Mouse (Mus musculus) R1 (cell line): ENCODE measurements at regions not wholly inside any gene's neighbourhood (a gene's known extent, or its start where the extent isn't known, plus 50 kb on each side); places are given as distances from the start of the nearest gene placed in this dataset.

Source experiments
- DNase-seq: peaks from one replicate; pipeline ENCODE4 v3.0.0-alpha.2; 2018; ENCODE audit warnings: low read depth, low spot score

- no peak for DNase-seq
These were observed 93.3 kb downstream of the Zfp281 start for GRCm38 (mm10) chr1:136717830-136718517.

DNA sequence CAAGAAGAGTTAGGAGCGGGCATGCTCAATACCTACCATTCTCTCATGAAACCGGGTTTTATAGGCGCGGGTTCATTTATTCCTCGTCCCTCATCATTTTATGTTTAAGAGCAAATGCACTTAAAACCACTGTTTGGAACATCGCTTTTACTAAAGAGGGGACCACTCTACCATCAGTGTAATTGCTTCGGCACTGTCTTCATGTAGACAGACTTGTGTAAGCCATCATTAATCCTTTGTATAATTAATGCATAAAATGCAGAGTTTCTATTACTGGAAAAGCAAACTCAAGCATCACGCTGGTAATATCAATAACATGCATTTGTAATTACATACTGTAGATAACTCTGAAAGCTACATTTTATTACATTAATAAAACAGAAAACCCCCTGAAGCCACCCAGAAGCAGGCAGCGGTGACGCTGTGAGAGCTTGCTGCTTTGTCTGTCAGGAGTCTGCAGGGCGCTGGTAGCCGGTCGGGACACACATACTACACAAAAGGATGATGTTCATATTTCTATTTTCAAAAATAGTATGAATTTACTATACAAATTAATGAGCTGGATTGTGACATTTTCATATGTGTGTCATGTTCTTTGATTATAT lies 99.2 kb downstream of the Zfp281 start:
- DNase-seq = no peak

DNA sequence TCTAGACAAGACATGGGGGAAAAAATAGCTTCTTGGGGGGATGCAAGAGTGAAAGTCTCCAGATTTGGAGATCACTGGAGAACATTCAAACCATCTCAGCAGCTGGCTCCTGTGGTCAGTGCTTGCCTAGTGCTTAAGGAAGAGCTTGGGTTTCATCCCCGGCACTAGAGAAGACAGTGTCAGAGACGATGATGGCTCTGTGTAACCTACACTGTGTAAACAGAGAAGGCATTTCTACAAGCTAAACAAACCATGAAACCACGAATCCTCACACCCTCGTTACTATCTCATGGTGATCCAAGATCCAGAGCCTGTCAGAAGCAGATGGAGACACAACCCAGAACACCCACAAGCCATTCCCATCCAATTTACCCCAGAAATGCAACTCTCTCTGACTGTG lies 100.5 kb downstream of the Zfp281 start:
- no peak for DNase-seq

DNA sequence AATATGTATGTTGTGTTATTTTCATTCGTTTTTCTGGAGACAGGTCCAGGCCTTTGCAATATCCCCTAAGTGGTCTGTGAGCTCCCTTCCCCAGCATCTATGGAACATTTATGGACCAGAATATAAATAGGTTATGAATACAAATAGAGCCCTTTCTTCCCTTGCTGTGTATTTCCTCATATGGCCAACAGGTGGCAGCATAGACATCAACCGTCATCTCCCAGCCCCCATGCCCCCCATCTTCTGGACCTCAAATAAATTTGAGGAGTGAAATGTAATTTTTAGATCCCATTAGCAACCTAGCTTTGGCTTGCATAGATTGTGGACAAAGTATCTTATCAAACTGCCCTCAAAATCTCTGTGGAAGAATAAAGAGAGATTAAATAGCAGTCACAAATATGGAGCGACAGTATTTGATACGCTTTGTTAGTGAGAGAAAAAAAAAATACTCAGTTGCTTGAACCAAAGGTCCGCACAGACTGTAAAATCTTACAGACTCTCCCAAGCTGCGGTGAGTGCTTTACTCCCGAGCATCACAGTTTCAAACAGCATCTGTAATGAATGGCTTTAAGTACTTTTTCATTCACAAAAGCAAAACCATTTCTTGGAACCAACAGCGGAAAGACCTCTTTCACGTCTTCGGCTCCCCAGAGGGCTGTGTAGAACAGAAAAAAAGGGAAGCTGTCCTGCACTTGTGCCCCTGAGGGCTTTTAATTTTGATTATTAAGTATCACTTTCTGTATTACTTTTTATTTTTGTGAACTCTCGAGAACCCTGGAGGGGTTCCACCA lies 101.6 kb downstream of the Zfp281 start:
- DNase-seq = no peak

DNA sequence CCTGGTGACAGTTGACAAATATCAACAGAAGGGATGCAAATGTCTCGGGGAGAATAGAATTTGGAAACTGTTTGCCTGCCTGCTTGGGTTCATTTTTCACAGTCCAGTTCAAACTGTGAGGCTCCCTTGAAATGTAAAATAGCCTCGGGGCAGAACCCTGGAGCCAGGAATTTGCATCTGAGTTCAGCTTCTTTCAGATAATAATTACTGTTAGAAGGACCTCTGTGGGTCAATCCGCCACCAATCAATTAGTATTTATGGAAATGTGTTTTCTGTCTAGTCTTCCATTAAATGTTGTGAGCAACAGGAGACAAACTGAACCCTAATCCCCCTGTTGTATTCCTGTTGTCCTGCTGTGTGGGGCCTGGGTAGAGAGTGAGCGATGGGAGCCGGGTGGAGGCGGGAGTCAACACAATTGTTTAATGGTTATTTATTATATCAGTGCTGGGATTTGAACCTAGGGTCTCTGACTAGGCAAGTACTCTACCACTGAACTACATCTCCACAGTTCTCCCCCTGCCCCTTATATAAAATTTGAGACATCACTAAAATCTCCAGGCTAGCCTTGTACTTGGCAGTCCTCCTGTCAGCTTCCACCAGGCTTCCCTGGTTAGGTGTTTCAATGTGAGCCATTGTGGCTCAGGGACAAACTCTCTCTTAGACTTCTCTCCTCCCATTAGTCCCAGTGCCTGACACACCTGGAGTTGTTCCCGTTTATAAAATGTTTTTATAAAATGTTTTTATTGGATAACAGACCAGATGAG lies 103.3 kb downstream of the Zfp281 start:
- DNase-seq = peak; percentile 94

DNA sequence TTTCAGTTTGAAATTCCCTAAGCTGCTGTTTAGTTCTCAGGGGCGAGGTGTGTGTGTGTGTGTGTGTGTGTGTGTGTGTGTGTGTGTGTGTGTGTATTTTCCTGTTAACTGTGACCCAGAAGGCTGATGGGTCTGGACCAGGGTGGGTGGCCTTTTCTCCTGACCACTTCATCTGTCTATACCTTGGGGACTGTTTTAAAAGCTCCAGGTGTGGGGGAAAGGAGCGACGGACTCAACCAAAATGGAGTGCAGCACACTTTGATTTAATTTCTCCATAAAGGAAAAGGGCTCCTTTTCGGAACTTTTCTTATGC lies 103.9 kb downstream of the Zfp281 start:
- DNase-seq = no peak

DNA sequence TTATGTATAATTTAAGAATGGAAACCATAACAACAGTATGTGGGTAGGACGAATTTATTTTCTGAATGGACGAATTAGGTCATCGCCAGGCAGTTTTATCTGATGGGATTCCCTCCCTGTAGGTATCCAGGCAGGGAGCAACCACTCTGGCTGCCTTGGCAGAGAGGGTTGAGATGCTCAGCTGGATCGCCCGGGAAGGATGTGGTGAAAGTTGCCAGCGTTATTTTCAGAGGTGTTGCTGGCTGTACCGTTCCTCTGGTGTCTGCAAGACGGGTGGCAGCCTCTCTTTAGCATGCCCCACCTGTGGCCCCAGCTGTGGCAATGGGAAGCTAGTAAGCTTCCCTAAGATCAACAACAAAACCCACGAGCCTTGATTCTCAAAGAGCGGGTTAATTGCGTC lies 105.9 kb downstream of the Zfp281 start:
- no peak for DNase-seq

DNA sequence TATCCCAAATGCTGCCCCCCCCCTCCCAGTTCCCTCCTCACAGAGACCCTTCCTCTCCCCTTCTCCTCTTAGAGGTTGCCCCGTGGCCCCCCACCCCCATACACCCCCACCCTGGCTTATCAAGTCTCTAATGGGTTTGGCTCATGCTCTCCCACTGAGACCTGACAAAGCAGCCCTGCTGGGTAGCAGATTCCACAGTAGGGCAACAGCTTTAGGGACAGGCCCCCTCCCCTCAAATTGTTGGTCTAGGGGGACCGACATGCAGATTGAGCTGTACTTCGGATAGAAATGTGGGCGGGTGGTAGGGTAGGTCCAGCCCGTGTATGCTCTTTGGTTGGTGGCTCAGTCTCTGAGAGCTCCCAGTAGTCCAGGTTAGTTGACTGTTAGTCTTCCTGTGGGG lies 113.3 kb downstream of the Zfp281 start:
- peak; percentile 76 for DNase-seq

DNA sequence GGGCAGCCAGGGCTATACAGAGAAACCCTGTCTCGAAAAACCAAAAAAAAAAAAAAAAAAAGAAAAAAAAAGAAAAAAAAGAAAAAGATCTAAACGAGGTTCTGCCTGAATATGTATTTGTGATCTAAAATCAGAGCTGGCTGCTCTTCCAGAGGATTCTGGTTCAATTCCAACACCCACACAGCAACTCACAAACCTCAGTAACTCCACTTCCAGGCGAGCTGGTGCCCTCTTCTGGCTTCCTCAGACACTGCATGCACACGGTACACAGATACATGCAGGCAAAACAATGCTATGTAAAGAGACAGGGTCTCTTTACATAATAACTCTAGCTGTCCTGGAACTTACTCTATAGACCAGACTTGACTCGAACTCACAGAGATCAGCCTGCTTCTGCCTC lies 114.8 kb downstream of the Zfp281 start:
- peak; percentile 84 for DNase-seq

GRCm38 (mm10) chr1:136741061-136741460 lies 116.4 kb downstream of the Zfp281 start:
- DNase-seq = no peak

- DNase-seq = peak; percentile 87
These were observed 124.5 kb downstream of the Zfp281 start for GRCm38 (mm10) chr1:136749188-136749587.

GRCm38 (mm10) chr1:136751464-136752191 lies 126.9 kb downstream of the Zfp281 start:
- DNase-seq = no peak

DNA sequence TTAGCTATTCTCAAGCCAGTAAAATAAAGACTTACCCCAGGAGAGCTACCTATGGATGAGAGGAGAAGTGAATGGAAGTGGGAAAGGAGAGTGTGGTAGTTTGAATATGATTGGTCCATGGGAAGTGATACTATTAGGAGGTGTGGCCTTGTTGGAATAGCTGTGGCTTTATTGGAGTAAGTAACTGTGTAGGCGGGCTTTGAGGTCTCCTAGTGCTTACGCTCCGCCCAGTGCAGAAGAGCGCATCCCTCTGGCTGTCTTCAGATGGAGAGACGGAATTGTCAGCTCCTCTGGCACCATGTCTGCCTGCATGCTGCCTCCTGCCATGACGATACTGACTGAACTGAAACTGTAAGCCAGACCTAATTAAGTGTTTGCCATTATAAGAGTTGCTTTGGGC lies 129.6 kb downstream of the Zfp281 start:
- peak; percentile 93 for DNase-seq

DNA sequence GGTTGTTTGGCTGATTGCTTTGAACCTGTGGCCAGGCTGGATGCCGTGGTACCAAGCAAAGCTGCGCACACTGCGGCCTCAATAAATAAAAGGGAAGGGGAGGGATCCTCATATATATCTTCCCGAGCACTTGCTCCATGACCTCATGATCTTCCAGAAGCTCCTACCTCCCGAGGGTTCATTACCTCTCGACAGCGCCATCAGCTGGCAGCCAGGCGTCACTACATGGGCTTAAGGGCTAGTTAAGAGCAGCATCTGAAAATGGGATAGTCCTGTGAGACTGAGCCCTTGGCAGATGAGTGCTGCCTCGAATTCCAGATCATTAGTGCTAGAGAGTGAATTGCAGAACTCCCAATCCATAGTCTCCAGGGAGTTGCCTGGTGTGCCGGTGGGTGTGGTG lies 134.0 kb downstream of the Zfp281 start:
- DNase-seq = peak; percentile 94

GRCm38 (mm10) chr1:136759164-136759563 lies 134.5 kb downstream of the Zfp281 start:
- DNase-seq = peak; percentile 87

- no peak for DNase-seq
These were observed 136.8 kb downstream of the Zfp281 start for GRCm38 (mm10) chr1:136761467-136761866.

- peak; percentile 55 for DNase-seq
These were observed 144.3 kb downstream of the Zfp281 start for GRCm38 (mm10) chr1:136768969-136769401.

DNA sequence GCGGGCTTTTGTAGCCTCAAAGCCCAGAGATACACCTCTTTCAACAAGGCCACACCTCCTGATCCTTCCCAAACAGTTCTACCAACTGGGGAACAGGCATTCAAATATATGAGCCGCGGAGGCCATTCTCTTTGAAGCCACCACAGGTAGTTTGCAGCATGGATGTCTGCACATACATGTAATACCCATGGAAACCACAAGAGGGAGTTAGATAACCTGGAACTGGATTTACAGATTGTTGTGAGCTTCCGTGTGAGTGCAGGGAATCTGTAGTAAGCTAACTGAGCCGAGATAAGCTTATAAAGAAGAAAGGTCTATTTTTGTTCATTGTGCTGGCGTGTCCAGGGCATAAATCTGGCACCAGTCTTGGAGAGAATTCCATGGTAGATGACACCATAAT lies 149.0 kb downstream of the Zfp281 start:
- DNase-seq = peak; percentile 89

GRCm38 (mm10) chr1:136776211-136776610 lies 151.5 kb downstream of the Zfp281 start:
- no peak for DNase-seq

- no peak for DNase-seq
These were observed 152.7 kb downstream of the Zfp281 start for GRCm38 (mm10) chr1:136777263-136777980.

- DNase-seq = no peak
These were observed 154.7 kb downstream of the Zfp281 start for GRCm38 (mm10) chr1:136779384-136779783.
